Mouse (Mus musculus) gastrocnemius, postnatal 36 days (tissue): ENCODE measurements at regions not wholly inside any gene's neighbourhood (a gene's known extent, or its start where the extent isn't known, plus 50 kb on each side); places are given as distances from the start of the nearest gene placed in this dataset.

ENCODE experiments used
- DNase-seq, 2 experiments: peaks; one replicate each; pipeline ENCODE4 v3.0.0; 2022
- intact Hi-C: fragments of 180-260 bp; cut with DNase I; formaldehyde crosslinking; loops from one replicate; pipeline ENCODE4 v1.15.1; 2025

- intact Hi-C loops, result no loop called here
- DNase-seq, result no peak
These were observed 98.9 kb downstream of the Mab21l3 start for GRCm38 (mm10) chr3:101749841-101750240.

GRCm38 (mm10) chr3:101749031-101749632 lies 99.6 kb downstream of the Mab21l3 start:
- DNase-seq, result no peak
- intact Hi-C loops, result no loop called here

GRCm38 (mm10) chr3:101748186-101748585 lies 100.6 kb downstream of the Mab21l3 start:
- no peak for DNase-seq
- intact Hi-C loops, result no loop called here

GRCm38 (mm10) chr3:101740906-101741305 lies 107.9 kb downstream of the Mab21l3 start:
- intact Hi-C loops, result no loop called here
- DNase-seq, result no peak

- intact Hi-C loops, result no loop called here
- no peak for DNase-seq
These were observed 111.6 kb downstream of the Mab21l3 start for GRCm38 (mm10) chr3:101737197-101737596.

GRCm38 (mm10) chr3:101729044-101729443 lies 119.7 kb downstream of the Mab21l3 start:
- DNase-seq, result no peak
- intact Hi-C loops, result no loop called here

- intact Hi-C loops, result no loop called here
- DNase-seq, result no peak
These were observed 118.4 kb upstream of the Atp1a1 start for GRCm38 (mm10) chr3:101722926-101723325.

GRCm38 (mm10) chr3:101722001-101722400 lies 117.5 kb upstream of the Atp1a1 start:
- no peak for DNase-seq
- intact Hi-C loops, result no loop called here

- no peak for DNase-seq
- intact Hi-C loops, result no loop called here
These were observed 110.9 kb upstream of the Atp1a1 start for GRCm38 (mm10) chr3:101715416-101715815.

GRCm38 (mm10) chr3:101714810-101715209 lies 110.3 kb upstream of the Atp1a1 start:
- intact Hi-C loops, result no loop called here
- DNase-seq, result no peak

- no peak for DNase-seq
These were observed 109.2 kb upstream of the Atp1a1 start for GRCm38 (mm10) chr3:101713669-101714068.

GRCm38 (mm10) chr3:101713138-101713638 lies 108.7 kb upstream of the Atp1a1 start:
- intact Hi-C loops, result no loop called here
- DNase-seq, result peak; percentile 35 to 45

More at GRCm38 (mm10) chr3:101713669-101714068, 109.2 kb upstream of the Atp1a1 start:
- intact Hi-C loops, result no loop called here

- intact Hi-C loops, result no loop called here
- DNase-seq, result no peak
These were observed 108.2 kb upstream of the Atp1a1 start for GRCm38 (mm10) chr3:101712666-101713065.

GRCm38 (mm10) chr3:101711594-101712171 lies 107.2 kb upstream of the Atp1a1 start:
- intact Hi-C loops, result no loop called here
- DNase-seq, result peak; percentile 24 to 31

GRCm38 (mm10) chr3:101709379-101709970 lies 105.0 kb upstream of the Atp1a1 start:
- intact Hi-C loops, result loop anchor here (10.0 kb wide), 1 partner anchor 215 kb away; no protein-coding TSS in a partner anchor
- no peak for DNase-seq

GRCm38 (mm10) chr3:101708821-101709220 lies 104.3 kb upstream of the Atp1a1 start:
- no peak for DNase-seq
- intact Hi-C loops, result loop anchor here (10.0 kb wide), 1 partner anchor 214 kb away; no protein-coding TSS in a partner anchor

GRCm38 (mm10) chr3:101704919-101705318 lies 100.4 kb upstream of the Atp1a1 start:
- no peak for DNase-seq
- intact Hi-C loops, result loop anchor here (10.0 kb wide), 1 partner anchor 210 kb away; no protein-coding TSS in a partner anchor

- intact Hi-C loops, result loop anchor here (10.0 kb wide), 1 partner anchor 210 kb away; no protein-coding TSS in a partner anchor
- no peak for DNase-seq
These were observed 99.8 kb upstream of the Atp1a1 start for GRCm38 (mm10) chr3:101704326-101704725.

- intact Hi-C loops, result loop anchor here (10.0 kb wide), 1 partner anchor 207 kb away; no protein-coding TSS in a partner anchor
- no peak for DNase-seq
These were observed 97.3 kb upstream of the Atp1a1 start for GRCm38 (mm10) chr3:101701763-101702173.

- no peak for DNase-seq
- intact Hi-C loops, result loop anchor here (10.0 kb wide), 1 partner anchor 206 kb away; no protein-coding TSS in a partner anchor
These were observed 96.6 kb upstream of the Atp1a1 start for GRCm38 (mm10) chr3:101700974-101701610.
